Mouse (Mus musculus) frontal cortex, postnatal 10 days (tissue): ENCODE measurements around the gene Olfr681.
"Not testable (repeated sequence)": the region's sequence is repeated elsewhere in the genome, so short reads cannot be mapped to it uniquely, and the experiment has no call there.

ENCODE experiments used
- DNase-seq, 2 experiments: peaks; one replicate each; pipeline ENCODE4 v3.0.0; 2022; ENCODE audit warnings: low spot score in 2 of 2, mixed read lengths in 1 of 2

Olfr681 gene

GRCm38 (mm10) chr7:105116536-105116935, at the start of gene Olfr681:
Gene Olfr681 (plus strand): TSS chr7:105116836.
- DNase-seq: no peak

DNA sequence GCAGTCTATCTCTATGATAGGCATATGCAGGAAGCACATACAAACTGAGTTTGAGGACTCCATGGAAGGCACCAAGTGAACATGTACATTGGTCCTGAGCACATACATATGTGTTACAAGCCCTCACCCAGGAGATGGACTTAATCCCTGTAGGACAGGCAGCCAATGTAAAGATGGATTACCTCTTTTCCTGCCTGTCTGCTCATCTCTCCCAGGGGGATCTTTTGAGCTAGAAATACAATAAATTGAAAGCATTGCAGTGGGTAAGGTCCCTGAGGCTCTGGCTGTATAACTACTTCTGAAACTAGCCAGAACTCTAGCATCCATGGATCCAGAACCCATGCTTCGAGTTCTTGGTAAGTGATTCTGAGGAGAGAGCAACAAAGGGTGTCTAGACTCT, 35.7 kb upstream of the Olfr681 start, which contains the start of gene Olfr679:
Olfr679 (plus strand) TSS at position 301 of the 400 bp plus-strand sequence.
- no peak for DNase-seq

- DNase-seq: not testable (repeated sequence)
Measured at GRCm38 (mm10) chr7:105092717-105093116, 23.9 kb upstream of the Olfr681 start, which contains the start of gene Olfr680-ps1. Gene Olfr680-ps1 (minus strand): TSS chr7:105092817.

GRCm38 (mm10) chr7:105141275-105141674, 24.6 kb downstream of the Olfr681 start:
- DNase-seq: no peak

GRCm38 (mm10) chr7:105146912-105147311, 30.3 kb downstream of the Olfr681 start, which contains the start of gene Olfr683:
Gene Olfr683 (minus strand): TSS chr7:105147012.
- no peak for DNase-seq

DNA sequence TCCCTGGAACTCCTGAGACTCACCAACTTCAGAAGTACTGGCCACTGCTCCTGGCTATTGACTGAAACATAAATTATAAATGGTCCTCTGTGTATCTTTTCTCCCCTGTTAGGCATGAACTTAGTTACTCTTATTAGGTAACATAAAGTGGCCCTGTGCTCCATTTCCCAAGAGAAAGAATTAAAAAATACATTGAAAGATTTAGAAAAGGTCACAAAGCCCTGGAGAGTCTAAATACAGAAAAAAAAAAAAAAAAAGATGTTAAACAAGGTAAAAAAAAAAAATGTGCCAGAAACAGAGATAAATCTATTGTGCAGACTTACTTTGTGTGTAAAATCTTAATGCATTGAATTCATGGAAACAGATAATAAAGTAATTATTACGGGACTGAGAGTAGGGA, 46.9 kb downstream of the Olfr681 start, which contains the start of gene Olfr684:
Olfr684 (minus strand) TSS at position 101 of the 400 bp plus-strand sequence.
- DNase-seq: no peak

GRCm38 (mm10) chr7:105170773-105171172, 54.1 kb downstream of the Olfr681 start:
- DNase-seq: peak in 1 of 2 experiments; percentile 18
